Mouse (Mus musculus) spleen, postnatal 10 days (tissue): ENCODE measurements around the gene Jade1.

Experiments
- DNase-seq, 2 experiments: peaks; one replicate each; pipeline ENCODE4 v3.0.0; 2021 to 2022; ENCODE audit warnings: low spot score in 2 of 2

Jade1 gene

GRCm38 (mm10) chr3:41551671-41552070 is 3.9 kb upstream of the Jade1 start:
- no peak for DNase-seq

DNA sequence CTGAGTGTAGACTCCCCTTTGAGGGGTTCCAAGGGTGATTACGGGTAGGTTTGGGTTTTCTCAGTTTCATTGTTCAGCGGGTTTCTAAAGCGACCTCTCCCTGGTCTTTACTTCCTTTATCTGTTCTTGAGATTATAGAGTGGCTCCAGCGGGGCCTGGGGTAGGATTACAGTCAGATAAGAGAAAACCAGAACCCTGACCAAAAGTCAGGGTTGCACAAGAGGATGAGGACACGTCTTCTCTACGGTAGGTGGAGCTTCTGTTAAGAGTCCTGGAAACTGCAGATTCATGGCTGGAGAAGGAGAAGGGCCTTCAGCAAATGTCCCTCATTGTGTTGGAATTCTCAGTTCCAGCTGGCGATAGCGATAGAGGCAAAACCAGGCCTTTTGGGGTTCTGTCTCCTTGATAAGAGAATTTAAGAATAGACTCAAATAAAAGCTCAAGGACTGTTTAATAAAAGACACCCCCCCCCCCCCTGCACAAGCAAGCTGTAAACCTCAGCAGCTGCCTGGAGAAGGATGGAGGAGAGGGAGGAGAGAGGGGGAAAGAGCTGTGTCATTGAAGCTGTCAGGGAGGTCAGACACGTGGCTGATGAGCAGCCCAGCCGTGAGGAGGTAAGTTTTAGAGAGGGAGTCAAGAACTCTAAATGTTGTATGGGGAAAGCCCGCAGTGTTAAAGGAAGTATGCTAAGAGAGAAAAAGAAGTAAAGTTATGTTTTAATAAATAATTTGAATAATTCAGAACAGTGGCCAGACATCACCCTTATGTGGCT is 2.6 kb upstream of the Jade1 start:
- DNase-seq, result no peak

DNA sequence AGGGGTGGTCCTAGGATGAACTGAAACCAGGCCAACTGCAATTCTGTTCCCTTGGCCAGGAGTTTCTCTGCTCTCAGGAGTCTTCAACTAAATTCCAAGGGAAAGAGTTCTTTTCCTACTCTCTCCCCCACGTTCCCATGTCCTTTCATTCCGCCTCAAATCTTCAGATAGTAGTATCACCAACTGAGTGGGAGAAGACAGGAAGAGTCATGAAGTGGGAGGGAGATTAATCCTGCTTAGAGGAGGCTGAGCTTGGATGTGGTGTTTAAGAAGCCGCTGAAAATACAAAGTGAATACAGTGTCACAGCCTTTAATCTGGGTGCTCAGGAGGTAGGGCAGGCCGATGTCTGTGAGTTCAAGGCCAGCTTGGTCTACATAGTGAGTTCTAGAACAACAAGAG is 1.9 kb upstream of the Jade1 start:
- no peak for DNase-seq

DNA sequence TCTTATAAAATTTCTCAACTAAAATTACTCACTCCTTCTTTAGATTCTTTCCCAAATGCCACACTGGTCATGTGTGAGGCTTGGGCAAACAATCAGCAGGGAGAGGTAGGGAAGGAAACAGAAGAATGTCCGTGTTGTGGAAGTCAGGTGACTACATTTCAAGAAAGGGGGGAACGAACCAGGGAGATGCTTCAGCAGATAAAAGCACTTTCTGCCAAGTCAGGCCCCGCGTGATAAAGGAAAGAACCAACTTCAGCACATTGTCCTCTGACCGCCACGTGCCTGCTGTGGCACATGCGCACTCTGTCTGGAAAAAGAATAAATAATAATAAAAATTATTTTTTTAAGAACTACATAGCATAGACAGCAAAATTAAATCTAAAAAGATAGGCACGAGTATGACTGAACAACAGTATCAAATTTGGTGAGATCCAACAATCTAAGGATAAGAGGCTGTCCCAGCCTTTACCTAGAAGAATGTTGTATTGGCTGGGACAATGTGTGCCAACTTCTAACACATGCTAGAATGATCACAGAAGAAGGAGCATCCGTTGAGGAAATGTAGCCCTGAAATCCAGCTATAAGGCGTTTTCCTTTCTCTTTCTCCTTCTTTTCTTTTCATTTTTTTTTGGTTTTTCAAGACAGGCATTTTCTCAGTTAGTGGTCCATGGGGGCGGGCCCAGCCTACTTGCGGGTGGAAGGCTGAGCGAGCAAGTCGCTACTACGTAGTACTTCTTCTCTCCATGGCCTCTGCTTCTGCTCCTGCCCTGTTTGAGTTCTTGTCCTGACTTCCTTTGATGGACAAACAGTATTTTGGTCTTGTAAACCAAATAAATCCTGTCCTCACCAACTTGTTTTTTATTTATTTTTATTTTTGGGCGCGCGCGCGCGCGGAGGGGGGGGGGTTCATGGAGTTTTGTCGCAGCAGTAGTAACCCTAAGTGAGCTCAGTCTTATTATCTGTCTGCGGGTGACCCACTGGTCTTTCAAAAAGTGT is 753 bp upstream of the Jade1 start:
- DNase-seq, result no peak

DNA sequence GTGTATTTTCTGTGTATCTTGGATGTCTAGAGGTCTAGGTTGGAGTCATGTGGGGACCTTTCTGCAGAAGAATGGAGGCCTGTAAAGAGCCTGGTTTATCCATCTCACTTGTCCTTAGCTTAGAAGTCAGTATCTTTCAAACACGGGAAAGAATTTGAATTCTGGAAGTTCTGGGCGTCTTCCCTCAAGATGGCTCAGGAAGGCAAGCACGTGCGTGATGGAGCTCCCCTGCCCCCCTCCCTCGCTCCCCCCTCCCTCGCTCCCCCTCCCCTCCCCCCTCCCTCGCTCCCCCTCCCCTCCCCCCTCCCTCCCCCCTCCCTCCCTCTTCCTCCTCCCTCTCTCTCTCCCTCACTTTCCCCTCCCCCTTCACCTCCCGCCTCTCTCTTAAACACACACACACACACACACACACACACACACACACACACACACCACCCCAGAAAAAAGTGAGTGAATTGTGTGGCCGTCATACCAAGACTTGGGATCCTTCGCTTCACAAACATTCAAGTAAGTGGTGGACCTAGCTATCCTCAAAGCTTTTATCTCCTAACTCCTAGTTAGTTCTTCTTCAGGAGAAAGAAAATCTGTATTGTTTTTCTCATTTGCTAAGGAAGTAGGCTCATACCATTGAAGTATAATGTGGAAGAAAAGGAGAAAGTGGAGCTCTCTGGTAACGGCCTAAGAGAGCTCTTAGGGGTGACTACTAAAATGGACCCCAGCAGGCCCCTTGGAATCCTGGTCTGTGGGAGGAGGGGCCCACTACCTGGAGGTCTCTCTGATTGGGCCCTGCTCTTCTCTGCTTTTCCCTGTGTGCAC is 1.1 kb downstream of the Jade1 start:
- DNase-seq, result no peak

DNA sequence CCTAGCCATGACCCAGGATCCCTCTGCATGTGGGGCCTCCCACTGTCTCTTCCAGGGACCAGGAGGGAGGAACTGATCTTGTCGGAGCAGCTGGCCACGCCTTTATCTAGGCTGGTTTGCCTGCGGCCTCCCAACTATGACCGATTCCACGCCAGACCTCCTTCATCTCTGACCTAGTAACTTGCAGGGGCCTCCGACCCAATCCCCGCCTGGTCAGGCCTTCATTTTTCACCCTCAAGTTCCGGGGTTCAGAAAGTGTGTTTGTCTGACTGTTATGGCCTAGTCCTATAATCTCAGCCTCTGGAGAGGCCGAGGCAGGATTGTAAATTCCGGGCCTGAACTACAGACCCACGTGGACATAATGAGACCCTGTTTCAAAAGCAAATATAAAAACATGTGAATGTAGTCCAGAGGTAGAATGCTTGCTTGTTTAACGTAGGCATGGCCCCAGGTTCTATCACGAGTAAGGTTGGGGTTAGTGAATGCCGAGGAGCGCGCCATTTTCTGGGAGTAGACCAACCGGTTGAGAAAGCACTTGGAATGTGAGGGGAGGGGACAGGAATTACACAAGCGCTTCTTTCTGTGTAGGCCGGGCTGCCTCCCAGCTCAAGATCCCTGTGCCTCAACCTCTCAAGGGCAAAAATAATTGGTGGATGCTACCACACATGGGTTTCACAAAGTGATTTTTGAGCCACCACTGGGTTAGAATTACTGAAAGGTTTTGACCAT is 1.9 kb downstream of the Jade1 start:
- DNase-seq, result no peak

DNA sequence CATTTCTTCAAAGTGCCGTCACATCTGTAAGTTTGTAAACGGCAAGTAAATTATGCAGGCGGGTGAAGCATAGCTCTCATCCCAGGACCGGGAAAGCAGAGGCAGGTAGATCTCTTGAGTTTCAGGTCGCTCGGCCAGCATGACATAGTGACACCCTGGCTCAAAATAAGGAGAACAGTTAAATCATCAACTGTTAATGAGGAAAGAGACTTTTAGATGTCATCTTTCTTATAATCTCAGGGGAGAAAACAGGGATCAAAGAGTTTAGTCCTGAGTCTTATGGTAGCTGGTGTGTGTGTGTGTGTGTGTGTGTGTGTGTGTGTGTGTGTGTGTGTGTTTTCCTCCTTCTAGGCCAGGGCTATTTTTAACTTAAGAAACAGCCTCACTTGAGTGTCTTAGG is 5.0 kb downstream of the Jade1 start:
- no peak for DNase-seq

DNA sequence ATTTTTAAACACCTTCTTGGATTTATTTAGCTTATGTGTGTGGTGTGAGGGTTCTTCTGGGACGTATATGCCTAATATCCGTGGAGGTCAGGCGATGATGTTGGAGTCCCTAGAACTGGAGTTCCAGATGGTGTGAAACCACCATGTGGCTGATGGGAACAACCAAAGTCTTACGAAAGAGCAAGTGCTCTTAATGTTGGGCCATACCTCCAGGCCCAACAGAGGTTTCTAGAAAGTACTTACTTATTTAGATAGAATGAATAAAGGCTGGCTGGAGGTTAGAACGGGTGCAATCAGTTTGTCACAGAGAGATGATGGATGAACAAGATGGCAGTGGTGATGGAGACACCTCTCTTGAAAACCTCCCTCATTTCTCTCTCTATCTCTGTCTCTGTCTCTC is 6.3 kb downstream of the Jade1 start:
- DNase-seq, result no peak

GRCm38 (mm10) chr3:41563211-41563931 is 7.8 kb downstream of the Jade1 start:
- DNase-seq, result peak; percentile 76 to 87

DNA sequence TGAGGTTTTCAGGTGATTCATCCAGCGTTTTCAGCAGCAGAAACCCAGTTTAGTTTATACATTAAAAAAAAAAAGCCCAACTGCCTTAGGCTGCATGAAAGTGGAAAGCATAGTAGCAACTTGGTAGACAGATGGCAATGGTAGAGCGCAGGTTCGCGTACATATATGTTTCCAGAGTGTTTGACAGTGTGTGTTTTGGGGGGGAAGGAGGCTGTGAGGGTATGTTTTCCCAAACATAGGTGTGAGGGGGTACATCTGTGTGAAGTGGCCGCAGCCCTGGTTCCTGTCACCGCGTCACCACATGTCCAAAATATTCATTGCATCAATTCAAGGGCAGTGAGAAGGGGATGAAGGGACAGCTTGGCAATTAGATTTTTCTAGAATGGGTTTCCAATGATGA is 8.5 kb downstream of the Jade1 start:
- peak; percentile 32 to 41 for DNase-seq

- DNase-seq, result peak; percentile 81 to 86
These were observed 9.1 kb downstream of the Jade1 start for GRCm38 (mm10) chr3:41564471-41565213.

- DNase-seq, result peak; percentile 81 to 88
These were observed 9.9 kb downstream of the Jade1 start for GRCm38 (mm10) chr3:41565410-41565823.

DNA sequence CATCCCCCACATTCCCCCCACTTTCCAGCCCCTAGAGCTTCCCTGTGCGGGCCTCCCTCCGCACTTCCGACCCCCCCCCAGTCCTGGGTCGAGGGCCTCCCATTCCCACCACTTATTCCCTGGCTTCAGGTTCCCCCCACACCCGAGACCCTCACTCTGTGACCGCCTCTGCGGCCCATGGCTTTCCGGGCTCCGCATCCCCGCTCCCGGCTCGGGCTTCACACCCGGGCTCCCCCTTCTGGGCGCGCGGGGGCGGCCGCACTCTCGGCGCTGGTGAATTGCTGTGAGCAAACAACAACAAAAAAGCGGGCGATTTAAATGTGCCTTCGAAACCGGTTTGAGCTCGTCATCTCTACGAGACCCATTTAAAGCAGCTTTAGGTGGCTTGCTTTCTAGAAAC is 10.4 kb downstream of the Jade1 start:
- peak; percentile 80 to 87 for DNase-seq

DNA sequence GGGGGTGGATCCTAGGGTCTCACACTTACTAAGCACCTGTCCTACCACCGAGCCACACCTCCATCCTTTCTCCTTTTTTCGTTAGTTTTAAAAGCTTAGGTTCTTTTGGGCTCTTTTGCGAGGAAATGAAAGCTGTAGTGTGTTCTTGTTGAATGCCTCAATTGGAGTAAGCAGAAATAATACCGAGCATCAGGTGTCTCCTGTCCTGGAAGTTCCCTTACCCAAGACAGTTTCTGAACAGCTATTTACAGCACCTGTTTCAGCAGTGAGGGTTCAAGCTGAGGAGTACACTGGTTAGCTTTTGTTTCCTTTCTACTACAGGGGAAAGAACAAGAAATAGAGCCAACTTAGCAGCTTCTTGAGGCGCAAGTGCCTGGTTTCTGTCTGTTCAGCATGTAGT is 14.4 kb downstream of the Jade1 start:
- DNase-seq, result no peak

- no peak for DNase-seq
These were observed 16.6 kb downstream of the Jade1 start for GRCm38 (mm10) chr3:41572131-41572530.

GRCm38 (mm10) chr3:41572968-41573367 is 17.4 kb downstream of the Jade1 start:
- DNase-seq, result no peak

DNA sequence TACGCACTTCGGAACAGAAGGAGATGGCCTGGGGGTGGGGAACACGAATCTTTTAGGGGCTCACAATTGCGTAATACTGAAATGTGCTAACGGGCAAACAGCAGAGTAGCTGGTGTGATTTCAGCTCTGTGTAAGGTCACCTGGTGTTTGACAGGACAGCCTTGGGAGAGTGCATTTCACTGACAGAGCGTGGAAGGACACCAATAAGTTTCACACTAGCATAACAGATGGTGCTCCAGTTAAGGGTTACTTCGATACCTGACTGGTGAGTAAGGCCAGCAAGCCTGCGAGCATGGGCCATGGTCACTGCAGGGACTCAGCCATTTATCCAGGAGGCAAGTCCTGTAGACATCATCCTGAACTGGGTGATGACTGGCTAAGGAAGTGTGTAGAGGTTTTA is 18.7 kb downstream of the Jade1 start:
- no peak for DNase-seq

DNA sequence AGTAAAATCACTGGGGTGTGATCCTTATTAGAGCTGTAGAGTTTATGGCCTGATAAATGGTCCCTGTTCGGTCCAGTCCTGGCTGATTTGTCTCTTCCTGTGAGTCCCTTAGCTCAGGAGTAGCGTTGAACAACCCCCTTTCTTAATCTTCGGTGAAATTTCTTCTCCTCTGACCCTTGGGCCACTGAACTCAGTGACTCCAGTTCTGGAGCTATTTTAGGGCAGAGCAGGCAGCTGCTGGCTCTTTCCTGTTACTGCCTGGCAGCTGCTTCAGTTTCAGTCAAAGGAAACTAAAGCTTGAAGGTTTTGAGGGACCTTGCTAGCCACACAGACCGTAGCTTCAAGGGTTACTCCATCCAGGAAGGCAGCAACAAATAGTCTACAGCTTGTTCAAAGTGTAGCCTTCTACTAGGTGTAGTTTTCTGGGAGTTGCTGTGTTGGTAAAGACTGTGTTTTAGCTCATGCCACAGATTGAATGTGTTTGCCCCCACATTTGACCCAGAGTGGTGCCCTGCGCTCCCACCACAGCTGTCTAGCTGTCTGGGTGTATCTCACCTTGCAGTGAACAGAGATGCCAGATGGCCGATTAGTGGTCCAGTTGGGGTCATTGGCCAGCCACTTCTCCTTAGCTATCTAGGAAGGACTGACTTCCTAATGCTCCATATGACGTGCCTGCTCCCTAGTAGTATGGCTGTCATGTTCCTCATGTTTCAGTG is 19.3 kb downstream of the Jade1 start:
- no peak for DNase-seq

GRCm38 (mm10) chr3:41575971-41576370 is 20.4 kb downstream of the Jade1 start:
- DNase-seq, result no peak
